Mouse (Mus musculus) embryonic facial prominence, embryonic 10.5 days (tissue): ENCODE results near the gene Aars. TPM values are rescaled to one million over a fixed set of nuclear protein-coding genes. Genes with fewer than 3 reads are reported as not detected.
A peak's percentile ranks its signal among the peaks of the same experiment; 100 is the strongest.
"Not testable (repeated sequence)": the region's sequence is repeated elsewhere in the genome, so short reads cannot be mapped to it uniquely, and the experiment has no call there.

ENCODE experiments used
- DNase-seq: peaks from one replicate; pipeline ENCODE4 v3.0.0-alpha.2; 2017; ENCODE audit warnings: low spot score
- H3K27ac ChIP-seq: fragments of 300-500 bp; sonication (generic); replicated peaks from 2 replicates; pipeline ENCODE4 v1.5.1; 2016; ENCODE audit warnings: mild to moderate bottlenecking
- H3K27me3 ChIP-seq: fragments of 300-500 bp; sonication (generic); replicated peaks from 2 replicates; pipeline ENCODE4 v1.6.1; 2016; ENCODE audit warnings: low read depth, mild to moderate bottlenecking; ENCODE audit not compliant: poor library complexity, severe bottlenecking
- H3K36me3 ChIP-seq: fragments of 300-500 bp; sonication (generic); replicated peaks from 2 replicates; pipeline ENCODE4 v1.6.1; 2016; ENCODE audit warnings: mild to moderate bottlenecking, moderate library complexity
- H3K4me1 ChIP-seq: fragments of 300-500 bp; sonication (generic); 2 replicates; pipeline ENCODE4 v1.6.1; 2016
- H3K4me3 ChIP-seq: fragments of 300-500 bp; sonication (generic); 2 replicates; pipeline ENCODE4 v1.5.1; 2016; ENCODE audit warnings: mild to moderate bottlenecking, moderate library complexity
- H3K9me3 ChIP-seq: fragments of 300-500 bp; sonication (generic); 2 replicates; pipeline ENCODE4 v1.6.1; 2016; ENCODE audit warnings: mild to moderate bottlenecking
- WGBS: fragments of 180-500 bp; shearing (Covaris S2); methylation state at CpG from one replicate; pipeline ENCODE4 v1.1.7; 2016; 5-methylcytosine and 5-hydroxymethylcytosine counted together
- polyA plus RNA-seq: library from polyadenylated mRNA; unstranded; fragments of >200 nt; fragmentation: Nextera tagmentation; extraction: Ambion mirVana; gene quantifications from 2 replicates; pipeline ENCODE4 v1.2.1, GENCODE M21; 2016

Gene Aars
- 71.3 and 78.1 TPM in 2 replicates for polyA plus RNA-seq

- Histone ChIP-seq H3K4me1 (peaks cover 22% of the 10 kb centered on the region), H3K27me3 (peaks cover 14% of the 10 kb centered on the region), H3K36me3 (peaks cover 28% of the 10 kb centered on the region), H3K27ac (peak within 1 kb of the TSS; percentile 94), H3K9me3 (no peaks in the 10 kb centered on the region), H3K4me3 (peak within 1 kb of the TSS; percentile 79)
- WGBS: 93% methylated on average over 7 of the region's 7 CpGs
- no peak for DNase-seq
Observed at GRCm38 (mm10) chr8:111032916-111033315, at the start of gene Aars. TSS of gene Aars (plus strand) at chr8:111033144.

DNA sequence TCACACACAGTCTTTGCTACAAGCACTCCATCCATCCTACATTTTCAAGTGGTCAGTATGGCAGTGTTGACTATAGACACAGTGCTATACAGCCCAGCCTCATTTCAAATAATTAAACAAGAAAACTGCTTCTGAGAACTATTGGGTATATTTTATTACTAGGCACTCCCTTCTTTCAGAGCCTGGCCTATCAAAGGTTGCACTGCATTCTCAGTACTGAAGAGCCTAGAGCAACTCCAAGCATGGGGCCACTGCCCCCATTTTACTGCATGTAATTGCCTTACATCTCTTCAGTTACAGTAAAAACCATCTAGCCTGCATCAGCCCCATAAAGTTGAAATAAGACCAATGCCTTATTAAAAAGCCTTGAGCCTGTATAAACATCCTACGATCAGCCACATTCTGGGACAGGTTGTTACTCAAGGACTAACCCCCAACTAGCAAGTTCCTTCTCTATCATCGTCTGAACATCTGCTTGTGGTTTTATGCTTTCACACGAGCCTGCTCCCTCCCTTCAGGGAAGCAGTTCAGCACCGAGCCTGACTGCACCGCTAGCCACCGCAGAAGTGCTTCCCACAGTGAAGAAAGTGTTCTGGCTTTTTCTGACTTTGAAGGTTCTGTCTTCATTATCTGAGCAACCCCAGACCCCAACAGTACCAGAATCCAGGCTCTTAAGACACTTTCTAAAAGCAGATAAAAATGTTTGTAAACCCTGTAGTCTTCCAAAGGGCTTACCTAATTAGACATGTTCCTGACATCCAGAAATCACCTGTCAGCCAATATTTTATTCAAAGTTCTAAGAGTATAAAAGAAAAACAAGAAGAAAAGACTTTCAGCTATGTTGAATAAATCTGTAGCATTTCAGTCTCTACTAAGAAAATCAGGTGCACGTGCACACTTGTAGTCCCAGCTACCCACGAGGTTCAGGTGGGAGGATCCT, 44.9 kb upstream of the Aars start:
- 87% methylated on average over 8 of the region's 8 CpGs for WGBS
- Histone ChIP-seq H3K4me3 (no peak overlapping the region), H3K36me3 (peaks cover 96% of the 10 kb centered on the region), H3K4me1 (no peaks in the 10 kb centered on the region), H3K27ac (no peak overlapping the region), H3K27me3 (no peaks in the 10 kb centered on the region), H3K9me3 (no peaks in the 10 kb centered on the region)
- no peak for DNase-seq

DNA sequence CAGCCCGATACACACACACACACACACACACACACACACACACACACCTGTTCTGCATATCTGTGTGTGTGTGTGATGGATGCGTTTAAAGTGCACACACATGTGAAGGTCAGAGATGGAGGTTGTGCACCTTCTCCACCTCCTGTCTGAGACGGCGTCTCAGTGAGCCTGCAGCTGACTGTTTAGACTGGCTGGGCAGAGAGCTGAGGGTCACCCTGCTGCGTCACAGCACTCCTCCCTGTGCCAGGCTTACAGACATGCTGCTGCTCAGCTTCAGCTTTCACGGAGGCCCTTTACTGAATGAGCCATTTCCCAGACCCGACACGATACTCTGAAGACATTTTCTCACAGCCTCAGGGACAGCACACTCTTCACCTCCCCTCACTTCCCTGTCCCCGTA, 42.9 kb upstream of the Aars start:
- Histone ChIP-seq H3K4me3 (no peak overlapping the region), H3K27ac (no peak overlapping the region), H3K9me3 (no peaks in the 10 kb centered on the region), H3K36me3 (peaks cover 95% of the 10 kb centered on the region), H3K27me3 (no peaks in the 10 kb centered on the region), H3K4me1 (no peaks in the 10 kb centered on the region)
- DNase-seq: no peak
- 90% methylated on average over 9 of the region's 9 CpGs for WGBS

- DNase-seq: no peak
- Histone ChIP-seq H3K27me3 (no peaks in the 10 kb centered on the region), H3K4me1 (peaks cover 12% of the 10 kb centered on the region), H3K4me3 (peak overlapping the region; percentile 91), H3K27ac (peak overlapping the region; percentile 91), H3K9me3 (no peaks in the 10 kb centered on the region), H3K36me3 (peaks cover 40% of the 10 kb centered on the region)
- 37% methylated on average over 16 of the region's 16 CpGs for WGBS
Observed at GRCm38 (mm10) chr8:110996641-110997430, 36.1 kb upstream of the Aars start.

DNA sequence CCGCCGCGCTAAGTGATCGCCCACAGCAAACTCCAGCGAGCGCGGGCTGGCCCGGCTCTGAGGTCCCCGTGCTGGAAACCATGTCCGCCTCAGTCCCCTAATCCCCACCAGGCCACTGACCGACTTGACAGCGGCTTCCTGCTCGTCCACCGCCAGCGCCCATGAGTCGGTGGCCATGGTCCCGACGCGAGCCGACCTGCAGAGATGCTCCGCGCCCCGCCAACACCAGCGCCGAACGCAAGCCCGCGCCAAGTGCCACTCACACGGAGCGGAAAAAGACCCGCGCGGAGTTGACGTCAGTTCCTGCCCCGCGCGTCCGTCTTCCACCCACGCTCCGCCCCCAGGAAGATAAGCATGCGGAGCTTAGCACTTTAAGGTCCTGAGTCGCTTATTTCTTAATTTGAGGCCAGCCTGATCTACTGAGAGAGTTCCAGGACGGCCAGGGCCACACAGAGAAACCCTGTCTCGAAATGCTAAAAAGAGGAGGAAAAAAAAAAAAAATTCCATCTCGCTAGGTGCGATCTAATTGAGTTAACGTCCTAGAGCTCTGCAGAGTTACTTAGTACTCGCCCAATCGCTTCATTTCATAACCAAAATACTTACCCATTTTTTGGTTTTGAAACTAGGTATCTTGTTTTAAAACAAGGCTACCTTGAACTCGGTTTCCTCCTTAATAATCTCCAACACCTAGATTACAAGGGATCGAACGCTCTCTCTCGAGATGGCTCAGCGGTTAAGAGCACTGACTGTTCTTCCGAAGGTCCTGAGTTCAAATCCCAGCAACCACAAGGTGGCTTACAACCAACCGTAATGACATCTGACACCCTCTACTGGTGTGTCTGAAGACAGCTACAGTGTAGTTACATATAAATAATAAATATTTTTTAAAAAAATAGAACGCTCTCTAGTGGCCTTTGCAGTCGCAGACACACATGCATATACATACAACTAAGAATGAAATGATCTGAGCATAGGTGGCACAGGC, 35.1 kb upstream of the Aars start, which contains the start of gene Ddx19a:
Ddx19a (minus strand) TSS at position 254 of the 985 bp plus-strand sequence.
- H3K9me3 ChIP-seq: no peaks in the 10 kb centered on the region
- H3K4me1 ChIP-seq: peaks cover 12% of the 10 kb centered on the region
- H3K4me3 ChIP-seq: peak within 1 kb of the TSS; percentile 91
- DNase-seq: peak; percentile 91
- 4% methylated on average over 58 of the region's 58 CpGs for WGBS
- peak within 1 kb of the TSS; percentile 91 for H3K27ac ChIP-seq
- H3K27me3 ChIP-seq: no peaks in the 10 kb centered on the region
- H3K36me3 ChIP-seq: peaks cover 30% of the 10 kb centered on the region

DNA sequence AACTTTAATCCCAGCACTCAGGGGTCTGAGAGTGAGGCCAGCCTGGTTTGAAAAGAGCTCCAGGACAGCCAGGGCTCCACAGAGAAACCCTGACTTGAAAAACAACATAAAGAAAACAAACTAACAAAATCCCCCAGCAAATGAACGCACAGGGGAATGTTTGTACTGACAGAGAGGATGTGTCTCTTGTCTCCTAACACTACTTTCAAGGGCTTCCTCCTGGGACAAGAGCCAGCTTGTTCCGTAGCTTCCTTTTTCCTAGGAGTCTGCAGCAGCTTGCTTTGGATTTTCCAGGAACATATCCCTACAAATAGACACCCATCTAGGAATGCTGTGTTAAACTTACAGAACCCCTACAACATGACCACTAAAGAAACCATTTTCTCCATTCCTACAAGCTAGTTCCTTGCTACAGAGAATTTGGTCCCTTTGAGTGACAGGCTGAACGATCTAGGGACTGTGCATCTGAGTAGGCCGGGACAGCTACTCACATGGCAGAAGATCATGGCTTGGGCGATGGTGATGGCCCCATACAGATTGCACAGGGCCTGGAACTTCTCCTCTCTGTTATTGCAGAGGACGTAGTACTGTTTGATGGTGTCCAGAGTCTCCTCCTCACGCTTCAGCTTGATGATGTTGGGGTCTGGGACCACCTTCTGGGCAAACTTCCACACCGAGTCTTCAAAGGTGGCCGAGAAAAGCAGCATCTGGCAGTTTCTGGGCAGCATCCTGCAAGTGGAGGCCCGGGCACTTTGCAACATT, 22.5 kb upstream of the Aars start:
- not testable (repeated sequence) for H3K4me3 ChIP-seq, H3K27me3 ChIP-seq, H3K9me3 ChIP-seq, H3K4me1 ChIP-seq, H3K27ac ChIP-seq, DNase-seq
- peaks cover 66% of the 10 kb centered on the region for H3K36me3 ChIP-seq
- WGBS: 86% methylated on average over 9 of the region's 10 CpGs

- WGBS: 79% methylated on average over 2 of the region's 2 CpGs
Observed at GRCm38 (mm10) chr8:111026609-111027008, 6.3 kb upstream of the Aars start.

GRCm38 (mm10) chr8:111027391-111027937, 5.5 kb upstream of the Aars start:
- under 1% methylated on average over 31 of the region's 31 CpGs for WGBS
- Histone ChIP-seq H3K9me3 (no peaks in the 10 kb centered on the region), H3K4me3 (peak overlapping the region; percentile 92), H3K36me3 (no peaks in the 10 kb centered on the region), H3K27me3 (peaks cover 14% of the 10 kb centered on the region), H3K27ac (peak overlapping the region; percentile 86), H3K4me1 (peaks cover 12% of the 10 kb centered on the region)
- peak; percentile 81 for DNase-seq

More at GRCm38 (mm10) chr8:111026609-111027008, 6.3 kb upstream of the Aars start:
- H3K27me3 ChIP-seq, H3K27ac ChIP-seq, H3K9me3 ChIP-seq, DNase-seq, H3K4me3 ChIP-seq, H3K36me3 ChIP-seq: not testable (repeated sequence)
- H3K4me1 ChIP-seq: peaks cover 12% of the 10 kb centered on the region

- no peak overlapping the region for H3K4me3 ChIP-seq
- 55% methylated on average over 4 of the region's 4 CpGs for WGBS
- no peaks in the 10 kb centered on the region for H3K9me3 ChIP-seq
- DNase-seq: no peak
- no peaks in the 10 kb centered on the region for H3K36me3 ChIP-seq
- H3K27ac ChIP-seq: no peak overlapping the region
- H3K27me3 ChIP-seq: peaks cover 14% of the 10 kb centered on the region
- H3K4me1 ChIP-seq: peaks cover 20% of the 10 kb centered on the region
Observed at GRCm38 (mm10) chr8:111029589-111029988, 3.4 kb upstream of the Aars start.

- Histone ChIP-seq H3K9me3 (no peaks in the 10 kb centered on the region), H3K27me3 (peaks cover 14% of the 10 kb centered on the region), H3K36me3 (no peaks in the 10 kb centered on the region), H3K4me3 (no peak overlapping the region), H3K27ac (no peak overlapping the region), H3K4me1 (peaks cover 24% of the 10 kb centered on the region)
- 77% methylated on average over 6 of the region's 6 CpGs for WGBS
- DNase-seq: no peak
Observed at GRCm38 (mm10) chr8:111030045-111030444, 2.9 kb upstream of the Aars start.

GRCm38 (mm10) chr8:111031572-111031971, 1.4 kb upstream of the Aars start, which contains the start of gene Ddx19b:
TSS of gene Ddx19b (minus strand) at chr8:111031751.
- peaks cover 30% of the 10 kb centered on the region for H3K4me1 ChIP-seq
- no peak within 1 kb of the TSS for H3K27ac ChIP-seq
- H3K27me3 ChIP-seq: peaks cover 14% of the 10 kb centered on the region
- 97% methylated on average over 19 of the region's 19 CpGs for WGBS
- no peaks in the 10 kb centered on the region for H3K9me3 ChIP-seq
- H3K36me3 ChIP-seq: peaks cover 15% of the 10 kb centered on the region
- no peak for DNase-seq
- no peak within 1 kb of the TSS for H3K4me3 ChIP-seq
